Mouse (Mus musculus) embryonic fibroblast, embryonic 13.5 days (primary cell): Measurements from ENCODE around the gene Sh3bp4.

ENCODE experiments used
- CTCF ChIP-seq: IDR thresholded peaks from 2 replicates; pipeline ENCODE4 v1.5.1; 2011; ENCODE audit warnings: mild to moderate bottlenecking, control low read depth, low read length, moderate library complexity, borderline replicate concordance; ENCODE audit not compliant: insufficient read depth
- POLR2A ChIP-seq: IDR thresholded peaks from 2 replicates; pipeline ENCODE4 v1.6.1; 2011; ENCODE audit warnings: low read depth, mild to moderate bottlenecking, control low read depth, low read length, moderate library complexity

DNA sequence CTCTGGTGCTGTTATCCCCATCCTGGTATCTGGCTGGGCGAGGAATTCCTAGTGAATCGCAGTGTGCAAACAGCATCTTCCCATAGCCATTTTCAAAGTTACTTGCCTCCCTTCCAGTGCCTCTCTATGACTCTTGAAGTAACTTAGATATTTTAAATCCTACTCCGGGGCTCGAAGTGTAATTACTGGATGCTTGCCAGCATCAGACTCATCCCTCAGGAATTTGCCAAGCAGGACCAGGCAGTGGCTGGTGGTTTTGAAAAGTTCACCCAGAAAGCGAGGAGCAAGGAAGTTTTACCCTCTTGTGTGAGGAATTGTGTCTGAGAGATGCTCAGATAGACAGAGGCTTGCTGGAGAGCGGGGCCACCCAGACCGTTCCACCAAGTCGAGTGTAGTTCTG is 51.3 kb downstream of the Sh3bp4 start:
- TF ChIP-seq CTCF, result no peak
- no peak for TF ChIP-seq POLR2A
